Mouse (Mus musculus): ENCODE data around the gene Taok2.

The Taok2 gene

GRCm38 (mm10) chr7:126870520-126870891, 14.0 kb downstream of the Taok2 start:
- no peak for DNase-seq (ENCODE audit: low read depth, low spot score)

GRCm38 (mm10) chr7:126869780-126870519, 14.6 kb downstream of the Taok2 start:
- DNase-seq (ENCODE audit: low read depth, low spot score) = no peak

- no peak for DNase-seq (ENCODE audit: low read depth, low spot score)
These were observed 16.5 kb downstream of the Taok2 start for GRCm38 (mm10) chr7:126868003-126868402.

GRCm38 (mm10) chr7:126867534-126867933, 17.0 kb downstream of the Taok2 start:
- no peak for DNase-seq (ENCODE audit: low read depth, low spot score)

GRCm38 (mm10) chr7:126863791-126864190, 20.7 kb downstream of the Taok2 start:
- DNase-seq (ENCODE audit: low read depth, low spot score) = no peak

- peak; percentile 95 for DNase-seq (ENCODE audit: low read depth, low spot score)
These were observed 22.2 kb downstream of the Taok2 start, which contains the start of gene Ino80e for GRCm38 (mm10) chr7:126862147-126862784. TSS of gene Ino80e (minus strand) at chr7:126862377.

GRCm38 (mm10) chr7:126861429-126862130, 22.9 kb downstream of the Taok2 start, which contains the start of gene Hirip3:
TSS of gene Hirip3 (plus strand) at chr7:126861972.
- peak; percentile 95 for DNase-seq (ENCODE audit: low read depth, low spot score)

GRCm38 (mm10) chr7:126860987-126861386, 23.5 kb downstream of the Taok2 start:
- no peak for DNase-seq (ENCODE audit: low read depth, low spot score)

GRCm38 (mm10) chr7:126856741-126857420, 27.6 kb downstream of the Taok2 start:
- DNase-seq (ENCODE audit: low read depth, low spot score) = peak; percentile 88

- DNase-seq (ENCODE audit: low read depth, low spot score) = no peak
These were observed 28.9 kb downstream of the Taok2 start for GRCm38 (mm10) chr7:126855641-126856040.

GRCm38 (mm10) chr7:126853454-126853853, 31.0 kb downstream of the Taok2 start:
- DNase-seq (ENCODE audit: low read depth, low spot score) = peak; percentile 4

- no peak for DNase-seq (ENCODE audit: low read depth, low spot score)
These were observed 33.3 kb downstream of the Taok2 start for GRCm38 (mm10) chr7:126851192-126851591.

- no peak for DNase-seq (ENCODE audit: low read depth, low spot score)
These were observed 34.3 kb downstream of the Taok2 start for GRCm38 (mm10) chr7:126850161-126850560.

GRCm38 (mm10) chr7:126848794-126849193, 35.7 kb downstream of the Taok2 start:
- DNase-seq (ENCODE audit: low read depth, low spot score) = no peak

- DNase-seq (ENCODE audit: low read depth, low spot score) = peak; percentile 50
These were observed 36.8 kb downstream of the Taok2 start for GRCm38 (mm10) chr7:126847421-126848398.

GRCm38 (mm10) chr7:126847116-126847420, 37.4 kb downstream of the Taok2 start, which contains the start of gene Doc2a:
TSS of gene Doc2a (plus strand) at chr7:126847416.
- no peak for DNase-seq (ENCODE audit: low read depth, low spot score)

- DNase-seq (ENCODE audit: low read depth, low spot score) = no peak
These were observed 39.0 kb downstream of the Taok2 start for GRCm38 (mm10) chr7:126845516-126845915.

- DNase-seq (ENCODE audit: low read depth, low spot score) = no peak
These were observed 41.2 kb downstream of the Taok2 start for GRCm38 (mm10) chr7:126843276-126843675.

- DNase-seq (ENCODE audit: low read depth, low spot score) = no peak
These were observed 51.2 kb downstream of the Taok2 start for GRCm38 (mm10) chr7:126833294-126833693.

GRCm38 (mm10) chr7:126832036-126832598, 52.4 kb downstream of the Taok2 start:
- peak; percentile 98 for DNase-seq (ENCODE audit: low read depth, low spot score)
